11 mouse cellular contexts compared by ENCODE assay signal in genomic region chr7:66219028-66219793, GRCm38 (mm10).
DNase-seq lines count a peak whose midpoint lies in the region; ATAC-seq and TF ChIP-seq lines count a peak whose summit lies in the region.
"Had no signal": no experiment of that assay in that cellular context is flagged by ENCODE, and none has a peak within 500 bp of the region (broad histone marks: within the 10 kb centered on the region; RNA-seq: fewer than 3 reads in every experiment).

No protein-coding gene starts in this region.

- 85% methylated on average over 4 of the region's 4 CpGs for WGBS in intestine, embryonic 15.5 days
- 85% methylated on average over 4 of the region's 4 CpGs for WGBS in intestine, postnatal 0 days
- 82% methylated on average over 4 of the region's 4 CpGs for WGBS in embryonic facial prominence, embryonic 12.5 days
- 63% methylated on average over 4 of the region's 4 CpGs for whole genome bisulfite sequencing in liver, embryonic 15.5 days (ENCODE audit: insufficient replicate concordance)

- peaks cover 15% of the 10 kb centered on the region; the same call in 1 of the 2 replicates for H3K4me1 ChIP-seq in intestine, embryonic 15.5 days (replicated peaks)
- H3K4me1 ChIP-seq in intestine, postnatal 0 days (replicated peaks; ENCODE audit: control insufficient read depth, insufficient read depth, low read length), result no peaks in the 10 kb centered on the region
- H3K4me1 ChIP-seq in embryonic facial prominence, embryonic 12.5 days, result peaks cover 29% of the 10 kb centered on the region
- H3K4me1 ChIP-seq in liver, embryonic 15.5 days (replicated peaks), result peaks cover 15% of the 10 kb centered on the region

- TF ChIP-seq CTCF in intestine, postnatal 0 days (IDR thresholded peaks at IDR 0.05; ENCODE audit: low read depth), result no peak
- TF ChIP-seq CTCF in C2C12 (IDR thresholded peaks at IDR 0.05; ENCODE audit: control insufficient read depth, insufficient read depth, insufficient read length), result no peak

- H3K79me3 ChIP-seq in C2C12 (ENCODE audit: low read depth), result no peaks in the 10 kb centered on the region

- ATAC-seq in intestine, embryonic 15.5 days, result no peak
- ATAC-seq in intestine, postnatal 0 days, result no peak
- no peak for ATAC-seq in embryonic facial prominence, embryonic 12.5 days (ENCODE audit: insufficient number of reproducible peaks, insufficient read depth, low FRiP score, low TSS enrichment)
- no peak for ATAC-seq in liver, embryonic 15.5 days (ENCODE audit: insufficient read depth)
- ATAC-seq in cerebellum, adult (ENCODE audit: insufficient number of reproducible peaks, low FRiP score, low TSS enrichment), result no peak

- no peak overlapping the region for H3ac ChIP-seq in C2C12 (ENCODE audit: control insufficient read depth, insufficient read length, low read depth)

- H3K27ac ChIP-seq in intestine, embryonic 15.5 days, result peak overlapping the region; percentile 84
- no peak overlapping the region for H3K27ac ChIP-seq in intestine, postnatal 0 days (ENCODE audit: low read depth, low read length)
- peak overlapping the region; percentile 92 for H3K27ac ChIP-seq in embryonic facial prominence, embryonic 12.5 days
- H3K27ac ChIP-seq in liver, embryonic 15.5 days (replicated peaks), result peak overlapping the region; percentile 62; the same call in 1 of the 2 replicates
- H3K27ac ChIP-seq: macrophage had no signal

- H3K4me3 ChIP-seq in intestine, embryonic 15.5 days (replicated peaks), result no peak overlapping the region
- no peak overlapping the region for H3K4me3 ChIP-seq in intestine, postnatal 0 days (ENCODE audit: low read depth, low read length)
- no peak overlapping the region for H3K4me3 ChIP-seq in C2C12 (ENCODE audit: insufficient read depth, poor library complexity, severe bottlenecking)
- no peak overlapping the region for H3K4me3 ChIP-seq in embryonic facial prominence, embryonic 12.5 days
- H3K4me3 ChIP-seq in liver, embryonic 15.5 days (replicated peaks), result no peak overlapping the region

- no peaks in the 10 kb centered on the region for H3K79me2 ChIP-seq in C2C12 (ENCODE audit: control insufficient read depth, insufficient read depth)

- no peak overlapping the region for H3K9ac ChIP-seq in intestine, embryonic 15.5 days
- H3K9ac ChIP-seq in intestine, postnatal 0 days (ENCODE audit: low read depth, low read length), result no peak overlapping the region
- H3K9ac ChIP-seq in embryonic facial prominence, embryonic 12.5 days, result no peak overlapping the region
- H3K9ac ChIP-seq in liver, embryonic 15.5 days, result no peak overlapping the region

- no peaks in the 10 kb centered on the region for H3K9me3 ChIP-seq in intestine, embryonic 15.5 days
- H3K9me3 ChIP-seq in intestine, postnatal 0 days (ENCODE audit: control insufficient read depth), result no peaks in the 10 kb centered on the region
- H3K9me3 ChIP-seq in embryonic facial prominence, embryonic 12.5 days, result no peaks in the 10 kb centered on the region
- no peaks in the 10 kb centered on the region for H3K9me3 ChIP-seq in liver, embryonic 15.5 days (replicated peaks)

- H3K4me2 ChIP-seq in intestine, embryonic 15.5 days (replicated peaks), result no peak overlapping the region
- no peak overlapping the region for H3K4me2 ChIP-seq in intestine, postnatal 0 days (replicated peaks; ENCODE audit: low read depth)
- H3K4me2 ChIP-seq in embryonic facial prominence, embryonic 12.5 days (replicated peaks), result no peak overlapping the region
- no peak overlapping the region for H3K4me2 ChIP-seq in liver, embryonic 15.5 days

- DNase-seq in left cerebral cortex, adult 9 months (ENCODE audit: low spot score in 2 of 2), result no peak
- DNase-seq: cerebellum, postnatal 10 days; right cerebral cortex, postnatal 25 days had no signal

- no peaks in the 10 kb centered on the region for H3K36me3 ChIP-seq in intestine, embryonic 15.5 days
- H3K36me3 ChIP-seq in intestine, postnatal 0 days (ENCODE audit: control insufficient read depth, insufficient read depth), result no peaks in the 10 kb centered on the region
- no peaks in the 10 kb centered on the region for H3K36me3 ChIP-seq in C2C12 (ENCODE audit: control insufficient read depth, insufficient read depth)
- H3K36me3 ChIP-seq in embryonic facial prominence, embryonic 12.5 days, result no peaks in the 10 kb centered on the region
- no peaks in the 10 kb centered on the region for H3K36me3 ChIP-seq in liver, embryonic 15.5 days (replicated peaks)

- no peaks in the 10 kb centered on the region for H3K27me3 ChIP-seq in intestine, embryonic 15.5 days (replicated peaks)
- no peaks in the 10 kb centered on the region for H3K27me3 ChIP-seq in intestine, postnatal 0 days (replicated peaks; ENCODE audit: control insufficient read depth, insufficient read depth, low read length)
- H3K27me3 ChIP-seq in C2C12 (ENCODE audit: control insufficient read depth, insufficient read depth, insufficient read length), result no peaks in the 10 kb centered on the region
- H3K27me3 ChIP-seq in embryonic facial prominence, embryonic 12.5 days, result no peaks in the 10 kb centered on the region
- no peaks in the 10 kb centered on the region for H3K27me3 ChIP-seq in liver, embryonic 15.5 days
- H3K27me3 ChIP-seq: Patski had no signal

TF ChIP-seq in C2C12, 6 proteins besides CTCF, POLR2A, EP300 and RAD21:
- TF ChIP-seq MYOD1 (IDR thresholded peaks at IDR 0.05; ENCODE audit: control insufficient read depth, insufficient read length, low read depth) (peak; percentile 53), MYOG (IDR thresholded peaks at IDR 0.05; ENCODE audit: control insufficient read depth, extremely low read depth, insufficient read length) (no peak)
